Mouse (Mus musculus) midbrain, embryonic 16.5 days (tissue): ENCODE measurements around the gene Gm36079. TPM values are rescaled to one million over a fixed set of nuclear protein-coding genes. Genes with fewer than 3 reads are reported as not detected.
A peak's percentile ranks its signal among the peaks of the same experiment; 100 is the strongest.
"Not testable (repeated sequence)": the region's sequence is repeated elsewhere in the genome, so short reads cannot be mapped to it uniquely, and the experiment has no call there.

Source experiments
- ATAC-seq: fragments of 200-750 bp; cut with Nextera tagmentation; 2 replicates; pipeline ENCODE4 v1.8.0; 2017; ENCODE audit warnings: moderate TSS enrichment
- H3K27ac ChIP-seq: fragments of 300-500 bp; sonication (generic); 2 replicates; pipeline ENCODE4 v1.5.1; 2014; ENCODE audit warnings: mild to moderate bottlenecking, low read length, mixed read lengths
- H3K27me3 ChIP-seq: fragments of 300-500 bp; sonication (generic); 2 replicates; pipeline ENCODE4 v1.6.1; 2014; ENCODE audit warnings: low read depth, low read length, mixed read lengths; ENCODE audit not compliant: control insufficient read depth, insufficient read depth
- H3K36me3 ChIP-seq: fragments of 300-500 bp; sonication (generic); 2 replicates; pipeline ENCODE4 v1.6.1; 2014; ENCODE audit warnings: mild to moderate bottlenecking, low read length, moderate library complexity, mixed read lengths; ENCODE audit not compliant: control insufficient read depth, insufficient read depth
- H3K4me1 ChIP-seq: fragments of 300-500 bp; sonication (generic); 2 replicates; pipeline ENCODE4 v1.6.1; 2014; ENCODE audit warnings: mild to moderate bottlenecking, low read length, mixed read lengths; ENCODE audit not compliant: control insufficient read depth, insufficient read depth
- H3K4me2 ChIP-seq: fragments of 300-500 bp; sonication (generic); 2 replicates; pipeline ENCODE4 v1.6.1; 2014; ENCODE audit warnings: mild to moderate bottlenecking, low read length, mixed read lengths
- H3K4me3 ChIP-seq: fragments of 300-500 bp; sonication (generic); 2 replicates; pipeline ENCODE4 v1.5.1; 2014; ENCODE audit warnings: low read depth, mild to moderate bottlenecking, low read length, moderate library complexity, mixed read lengths
- H3K9ac ChIP-seq: fragments of 300-500 bp; sonication (generic); 2 replicates; pipeline ENCODE4 v1.6.1; 2014; ENCODE audit warnings: low read depth, low read length, mixed read lengths
- H3K9me3 ChIP-seq: fragments of 300-500 bp; sonication (generic); replicated peaks from 2 replicates; pipeline ENCODE4 v1.6.1; 2014; ENCODE audit warnings: mild to moderate bottlenecking, low read length, mixed read lengths; ENCODE audit not compliant: control insufficient read depth, poor library complexity, severe bottlenecking
- WGBS: fragments of 180-500 bp; shearing (Covaris S2); extraction: QIAGEN DNeasy Blood & Tissue Kit; methylation state at CpG from one replicate; pipeline ENCODE4 v1.1.7; 2014; 5-methylcytosine and 5-hydroxymethylcytosine counted together
- polyA plus RNA-seq: library from polyadenylated mRNA; unstranded; fragments of >200 nt; fragmentation: Nextera tagmentation; extraction: Ambion mirVana; gene quantifications from 2 replicates; pipeline ENCODE4 v1.2.1, GENCODE M21; 2015

Gm36079 gene
- polyA plus RNA-seq, 1 experiment from 2014 or later: not detected

DNA sequence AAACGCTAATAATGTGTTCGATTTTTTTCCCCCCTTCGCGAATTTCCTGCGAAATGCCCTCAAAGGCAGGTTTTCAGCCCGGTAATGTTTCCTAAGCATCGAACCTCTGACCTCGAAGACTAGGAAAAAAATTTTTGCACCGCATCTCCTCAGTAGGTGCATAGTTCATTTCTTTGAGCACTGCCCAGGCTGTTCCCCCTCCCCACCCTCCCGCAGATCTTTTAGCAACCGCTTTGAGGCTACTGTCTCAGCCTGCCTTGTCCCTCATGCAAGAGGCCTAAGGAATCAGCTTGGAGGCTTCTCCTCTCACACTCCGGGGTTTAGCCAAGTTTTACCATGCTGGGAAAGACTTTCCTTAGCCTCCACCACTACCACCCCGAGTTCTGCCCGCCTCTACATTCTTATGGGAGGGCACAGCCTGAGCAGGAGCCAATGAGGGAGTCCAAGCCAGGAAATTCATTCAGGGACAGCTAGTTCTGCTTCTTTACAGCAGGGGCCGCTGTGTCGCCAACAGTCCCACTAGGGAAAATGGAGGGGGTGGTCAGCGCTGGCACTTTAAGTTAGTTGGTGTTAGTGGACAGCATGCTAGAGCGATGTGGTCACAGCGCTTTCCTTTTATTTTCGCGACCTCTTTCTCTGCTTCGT lies 28.2 kb downstream of the Gm36079 start:
- not testable (repeated sequence) for H3K27ac ChIP-seq, H3K4me2 ChIP-seq, H3K36me3 ChIP-seq, H3K4me3 ChIP-seq, H3K9me3 ChIP-seq, H3K9ac ChIP-seq, H3K27me3 ChIP-seq, H3K4me1 ChIP-seq
- ATAC-seq: peak; percentile 62; the same call in 1 of the 2 replicates
- WGBS: no CpG with 5 or more reads among the region's 22 CpGs

DNA sequence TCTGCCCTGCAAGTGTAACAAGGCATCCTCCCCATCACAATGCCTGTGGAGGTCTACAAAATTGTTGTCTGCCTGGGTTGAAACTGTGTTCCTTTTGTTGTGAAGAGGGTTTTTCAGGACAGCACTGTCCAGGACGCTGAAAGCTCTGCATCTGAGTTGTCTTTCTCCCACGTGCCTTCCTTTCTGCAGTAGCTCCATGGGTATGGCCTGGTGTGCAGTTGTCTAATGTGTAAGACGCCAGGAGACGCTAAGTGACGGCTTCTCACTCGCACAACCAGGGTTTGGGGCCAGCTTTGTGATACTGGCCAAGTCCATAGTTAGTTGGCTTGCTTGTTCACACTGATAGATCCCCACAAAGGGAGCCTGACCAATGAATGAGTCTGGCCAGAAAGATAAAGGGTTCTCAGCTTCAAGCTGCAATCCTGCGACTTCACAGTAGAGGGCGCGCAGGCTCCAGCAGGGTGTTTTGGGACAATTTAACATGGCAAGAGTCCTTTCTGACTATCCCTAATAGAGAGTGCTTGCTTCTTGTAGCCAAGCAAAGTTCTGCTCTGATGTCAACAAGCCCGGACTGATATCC lies 34.8 kb downstream of the Gm36079 start:
- WGBS: no CpG with 5 or more reads among the region's 10 CpGs
- ATAC-seq: not testable (repeated sequence)

DNA sequence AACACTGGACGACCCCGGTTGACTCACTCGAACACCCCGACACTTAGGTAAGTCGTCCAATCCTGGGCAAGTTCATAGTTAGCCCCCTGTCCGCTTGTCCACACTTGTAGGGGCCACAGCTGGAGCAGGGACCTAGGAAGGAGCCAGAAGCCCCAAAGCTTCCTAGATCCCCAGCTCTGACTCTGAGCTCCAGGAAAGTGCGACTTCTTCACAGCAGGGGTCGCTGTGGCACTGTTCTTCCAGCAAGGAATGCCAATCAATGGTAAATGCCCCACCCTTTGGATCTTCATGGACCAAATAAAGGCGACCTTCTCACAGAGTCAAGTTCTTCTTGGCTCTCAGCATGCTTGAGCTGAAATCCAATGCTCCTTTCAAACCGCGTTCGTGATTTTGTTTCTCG lies 35.5 kb downstream of the Gm36079 start:
- not testable (repeated sequence) for H3K4me3 ChIP-seq, H3K36me3 ChIP-seq, H3K27me3 ChIP-seq, H3K27ac ChIP-seq, H3K9me3 ChIP-seq, H3K4me2 ChIP-seq, H3K4me1 ChIP-seq, H3K9ac ChIP-seq
- WGBS: no CpG with 5 or more reads among the region's 13 CpGs
- ATAC-seq: peak; percentile 60; the same call in 1 of the 2 replicates

More for the DNA sequence above, 34.8 kb downstream of the Gm36079 start:
- not testable (repeated sequence) for H3K4me2 ChIP-seq, H3K9ac ChIP-seq, H3K9me3 ChIP-seq, H3K27ac ChIP-seq, H3K4me1 ChIP-seq, H3K4me3 ChIP-seq, H3K36me3 ChIP-seq, H3K27me3 ChIP-seq

Other genes starting within 250 kb of the Gm36079 start
- 27.4 and 30.8 TPM in 2 replicates for gene Zfp131, start 236.1 kb downstream of the Gm36079 start, polyA plus RNA-seq
- gene AF067063, start 196.8 kb downstream of the Gm36079 start, polyA plus RNA-seq: not detected in 2 replicates
- gene D13Ertd608e, start 191.0 kb downstream of the Gm36079 start, polyA plus RNA-seq: not detected in 2 replicates
- gene Tcstv1, start 132.2 kb downstream of the Gm36079 start, polyA plus RNA-seq: not detected in 2 replicates
- not detected in 2 replicates for gene Gm21761, start 97.7 kb downstream of the Gm36079 start, polyA plus RNA-seq
- gene B020031M17Rik, start 76.2 kb downstream of the Gm36079 start, polyA plus RNA-seq: not detected in 2 replicates
- not detected in 2 replicates for gene Gm21188, start 25.2 kb upstream of the Gm36079 start, polyA plus RNA-seq
- gene Gm20767, start 113.2 kb upstream of the Gm36079 start, polyA plus RNA-seq: not detected in 2 replicates
- gene Gm21818, start 145.4 kb upstream of the Gm36079 start, polyA plus RNA-seq: not detected in 2 replicates
- gene Gm21762, start 188.9 kb upstream of the Gm36079 start, polyA plus RNA-seq: not detected in 2 replicates
- not detected in 2 replicates for gene Gm21731, start 212.1 kb upstream of the Gm36079 start, polyA plus RNA-seq
- not detected in 2 replicates for gene AF067061, start 236.1 kb upstream of the Gm36079 start, polyA plus RNA-seq